Mouse (Mus musculus): Measurements from ENCODE around the gene Glra1. TPM values are rescaled to one million over a fixed set of nuclear protein-coding genes. Genes with fewer than 3 reads are reported as not detected.
"Not testable (repeated sequence)": the region's sequence is repeated elsewhere in the genome, so short reads cannot be mapped to it uniquely, and the experiment has no call there.

The Glra1 gene
- total RNA-seq (2021) = 1 to 10 TPM; 1.6 to 2.0 TPM

DNA sequence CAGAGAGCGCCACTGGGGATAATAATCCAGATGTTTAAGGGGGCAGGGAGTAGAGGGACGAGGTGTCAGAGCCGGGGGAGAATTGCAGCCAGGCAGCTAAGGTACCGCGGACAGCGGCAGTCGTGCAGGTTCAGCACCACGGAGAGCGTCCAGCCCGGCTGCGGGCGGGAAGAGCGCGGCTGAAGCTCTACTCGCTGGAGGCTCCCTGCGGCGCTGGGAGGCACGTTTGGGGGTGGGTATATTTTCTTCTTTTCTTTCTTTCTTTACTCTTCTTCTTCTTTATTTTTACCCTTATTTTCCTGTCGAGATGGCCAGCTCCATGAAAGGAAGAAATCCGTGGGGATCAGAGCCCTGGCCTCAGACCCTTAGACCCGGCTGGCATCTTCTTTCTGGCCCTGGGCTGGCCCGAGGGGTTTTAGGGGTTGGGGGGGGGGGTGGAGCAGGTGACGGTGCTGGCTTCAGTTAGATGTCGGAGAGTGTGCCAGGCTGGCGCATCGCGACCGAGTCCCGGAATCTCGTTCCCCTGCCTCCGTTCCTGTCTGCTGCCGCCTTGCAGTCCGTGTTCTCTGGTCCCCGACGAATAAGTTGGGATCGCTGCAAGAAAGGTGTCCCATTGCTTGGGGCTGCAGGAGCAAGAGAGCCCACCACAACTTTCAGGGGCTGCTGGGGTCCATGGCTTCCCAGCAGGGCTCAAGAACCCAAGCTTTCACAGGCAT lies at the start of gene Glra1:
Glra1 (minus strand) TSS at position 391 of the 716 bp plus-strand sequence.
- intact Hi-C loops (cut with DNase I) = no loop called here
- peak; percentile 4 to 5 for DNase-seq (ENCODE audit: low spot score in 2 of 2)

GRCm38 (mm10) chr11:55636961-55637360 lies 29.0 kb upstream of the Glra1 start:
- DNase-seq (ENCODE audit: low spot score in 2 of 2) = no peak

GRCm38 (mm10) chr11:55633901-55634300 lies 25.9 kb upstream of the Glra1 start:
- intact Hi-C loops (cut with DNase I) = no loop called here
- DNase-seq (ENCODE audit: low spot score in 2 of 2) = peak in 1 of 2 experiments; percentile 1

More at GRCm38 (mm10) chr11:55636961-55637360, 29.0 kb upstream of the Glra1 start:
- intact Hi-C loops (cut with DNase I) = no loop called here

- intact Hi-C loops (cut with DNase I); DNase-seq (ENCODE audit: low spot score in 2 of 2): not testable (repeated sequence)
These were observed 6.6 kb upstream of the Glra1 start for GRCm38 (mm10) chr11:55614631-55615030.

GRCm38 (mm10) chr11:55608524-55608920 lies 524 bp upstream of the Glra1 start:
- DNase-seq (ENCODE audit: low spot score in 2 of 2) = peak in 1 of 2 experiments; percentile 20
- intact Hi-C loops (cut with DNase I) = no loop called here

DNA sequence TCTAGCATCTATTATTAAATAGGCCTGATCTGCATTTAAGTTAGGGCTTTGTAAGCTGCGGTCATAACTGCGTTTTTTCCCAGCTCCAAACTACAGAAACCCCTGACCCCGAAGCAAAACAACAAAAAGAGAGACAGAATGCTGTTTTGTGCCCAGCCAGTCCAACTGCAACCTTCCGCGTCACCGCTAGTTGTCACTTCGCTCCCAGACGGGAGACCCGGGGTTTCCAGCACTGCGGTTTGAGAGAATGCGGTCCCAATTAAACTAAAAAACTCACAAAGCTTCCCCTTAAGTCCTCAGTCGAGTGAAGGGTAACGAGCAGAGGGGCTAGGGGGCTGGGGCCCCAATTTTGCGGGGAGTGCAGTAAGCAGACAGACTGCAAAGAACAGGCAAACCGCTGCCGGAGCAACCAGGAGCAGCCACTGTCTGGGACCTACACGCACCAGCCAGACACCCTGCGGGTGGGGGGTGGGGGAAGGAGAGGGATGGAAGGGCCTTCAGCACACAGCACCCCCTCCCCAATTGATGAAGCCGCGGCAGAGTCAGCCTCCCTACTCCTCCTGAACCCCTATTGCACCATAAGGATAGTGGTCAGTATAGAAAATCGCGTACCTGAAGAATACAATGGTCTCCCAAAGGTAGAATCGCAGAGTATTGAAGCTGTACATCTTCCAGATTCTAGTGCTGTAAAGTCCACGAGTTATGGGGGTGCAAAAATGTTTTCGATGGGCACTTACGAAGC lies 761 bp downstream of the Glra1 start:
- peak; percentile 51 to 54 for DNase-seq (ENCODE audit: low spot score in 2 of 2)
- intact Hi-C loops (cut with DNase I) = no loop called here

- no peak for DNase-seq (ENCODE audit: low spot score in 2 of 2)
- intact Hi-C loops (cut with DNase I) = no loop called here
These were observed 6.4 kb downstream of the Glra1 start for GRCm38 (mm10) chr11:55601447-55602065.

DNA sequence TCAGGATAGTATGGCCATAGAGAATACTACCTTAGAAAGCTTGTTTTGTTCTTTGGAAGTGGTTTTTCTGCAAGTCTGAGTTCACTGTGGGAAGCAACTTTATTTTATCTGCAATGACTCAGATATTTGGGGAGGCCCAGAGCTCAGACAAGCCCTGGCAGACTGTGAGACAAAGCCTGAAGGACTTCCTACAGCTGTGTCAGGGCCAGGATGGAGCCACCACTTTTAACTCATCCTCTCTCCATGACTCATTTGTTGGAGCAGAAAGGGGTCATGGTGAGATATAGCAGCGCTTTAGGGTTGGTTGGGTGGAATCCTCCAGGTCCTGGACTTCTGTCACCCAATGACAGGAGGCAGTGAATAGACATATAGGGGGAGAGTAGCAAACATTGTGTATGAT lies 12.3 kb downstream of the Glra1 start:
- no peak for DNase-seq (ENCODE audit: low spot score in 2 of 2)
- intact Hi-C loops (cut with DNase I) = no loop called here

- DNase-seq (ENCODE audit: low spot score in 2 of 2) = no peak
- intact Hi-C loops (cut with DNase I) = no loop called here
These were observed 13.6 kb downstream of the Glra1 start for GRCm38 (mm10) chr11:55594411-55594810.

GRCm38 (mm10) chr11:55591194-55591593 lies 16.8 kb downstream of the Glra1 start:
- DNase-seq (ENCODE audit: low spot score in 2 of 2) = no peak
- intact Hi-C loops (cut with DNase I) = no loop called here

DNA sequence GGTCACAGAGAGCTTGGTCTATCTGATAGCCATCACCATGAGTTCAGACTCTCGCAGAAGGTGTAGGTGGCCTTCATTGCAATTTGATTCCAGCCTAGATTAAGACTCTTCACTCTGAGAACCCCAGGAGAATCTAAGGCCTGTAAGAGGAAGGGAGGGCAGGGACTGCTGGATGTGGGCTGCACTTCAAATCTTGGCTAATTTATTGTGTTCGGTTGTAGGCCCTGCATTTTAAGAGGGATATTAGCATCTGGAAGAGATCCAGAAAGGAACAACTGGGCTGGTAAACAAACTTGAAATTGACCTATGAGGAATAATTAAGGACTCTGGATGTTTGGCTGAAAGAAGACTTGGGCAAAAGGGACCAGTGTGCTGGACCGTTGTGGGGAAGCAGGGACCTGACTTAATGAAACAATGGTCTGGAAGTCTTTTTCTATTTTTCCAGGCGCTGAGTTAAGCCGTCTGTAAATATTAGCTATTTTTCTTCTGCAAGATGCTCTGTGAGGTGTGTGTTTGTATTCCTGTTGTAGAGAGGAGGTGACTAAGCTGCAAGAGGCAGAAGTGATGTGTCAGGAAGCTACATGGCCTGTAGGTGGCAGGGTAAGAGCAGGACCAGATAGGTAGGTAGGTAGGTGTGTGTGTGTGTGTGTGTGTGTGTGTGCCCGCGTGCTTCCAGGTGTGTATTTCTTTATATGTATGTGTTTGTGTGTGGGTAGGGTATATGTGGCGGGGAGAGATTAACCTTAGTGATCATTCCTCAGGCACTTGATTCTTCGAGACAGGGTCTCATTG lies 18.4 kb downstream of the Glra1 start:
- intact Hi-C loops (cut with DNase I) = no loop called here
- no peak for DNase-seq (ENCODE audit: low spot score in 2 of 2)

GRCm38 (mm10) chr11:55574397-55574796 lies 33.6 kb downstream of the Glra1 start:
- peak; percentile 9 to 64 for DNase-seq (ENCODE audit: low spot score in 2 of 2)
- intact Hi-C loops (cut with DNase I) = loop anchor here (5.0 kb wide), 1 partner anchor 418 kb away; no protein-coding TSS in a partner anchor

- intact Hi-C loops (cut with DNase I) = loop anchor here (5.0 kb wide), 1 partner anchor 421 kb away; no protein-coding TSS in a partner anchor
These were observed 36.9 kb downstream of the Glra1 start for GRCm38 (mm10) chr11:55571144-55571543.

DNA sequence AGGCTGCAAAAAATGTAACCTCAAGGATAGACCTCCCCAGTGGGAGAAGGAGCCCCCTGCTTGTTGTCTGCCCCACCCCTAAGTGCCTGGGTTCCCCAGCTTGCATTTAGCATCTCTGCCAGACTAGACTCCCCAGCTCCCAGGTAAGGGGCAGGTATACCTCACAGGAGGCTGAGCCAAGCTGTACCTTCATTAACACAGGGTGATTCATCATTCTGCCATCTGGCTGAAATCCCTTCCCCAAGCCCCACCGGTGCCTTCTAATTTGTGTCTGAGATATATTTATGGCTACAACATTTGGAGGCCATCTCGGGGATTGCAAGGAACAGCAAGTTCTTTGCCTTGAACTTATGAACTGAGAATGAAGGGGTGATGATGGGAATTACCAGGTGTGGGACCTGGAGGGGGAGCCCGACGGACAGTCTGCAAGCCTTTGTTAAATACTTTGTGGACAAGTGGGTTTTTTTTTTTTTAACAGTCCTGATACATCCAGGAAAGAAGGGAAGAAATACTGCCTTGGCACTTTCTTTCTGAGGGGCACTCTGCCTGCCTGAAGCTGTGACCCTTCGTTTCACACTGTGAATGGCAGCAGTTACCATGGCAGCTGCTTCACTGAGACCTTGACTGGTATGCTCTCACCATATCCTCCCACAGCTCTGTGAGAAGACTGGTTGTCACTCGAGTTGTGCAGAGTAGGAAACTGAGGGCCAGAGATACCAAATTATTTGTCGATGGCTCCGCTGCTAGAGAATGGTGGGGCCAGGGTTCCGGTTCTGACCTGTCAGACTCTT lies 41.5 kb downstream of the Glra1 start:
- DNase-seq (ENCODE audit: low spot score in 2 of 2) = no peak

More at GRCm38 (mm10) chr11:55571144-55571543, 36.9 kb downstream of the Glra1 start:
- DNase-seq (ENCODE audit: low spot score in 2 of 2) = peak; percentile 26 to 31

DNA sequence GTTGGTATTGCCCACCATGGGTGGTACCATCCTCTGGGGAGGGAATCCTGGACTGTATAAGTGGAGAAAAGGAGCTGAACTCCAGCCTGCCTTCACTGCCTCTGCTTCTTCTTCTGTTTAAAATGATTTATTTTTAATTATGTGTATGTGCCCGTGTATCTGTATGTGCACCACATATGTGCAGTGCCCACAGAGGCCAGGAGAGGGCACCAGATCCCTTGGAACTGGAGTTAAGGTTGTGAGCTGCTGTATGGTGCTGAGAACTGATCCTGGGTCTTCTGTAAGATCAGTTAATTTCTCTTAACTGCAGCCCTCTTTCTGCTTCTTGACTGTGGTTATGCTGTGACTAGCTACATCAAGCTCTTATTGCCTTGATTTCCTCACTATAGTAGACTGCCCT lies 62.3 kb downstream of the Glra1 start:
- intact Hi-C loops (cut with DNase I) = no loop called here
- DNase-seq (ENCODE audit: low spot score in 2 of 2) = no peak

More for the DNA sequence above, 41.5 kb downstream of the Glra1 start:
- intact Hi-C loops (cut with DNase I) = no loop called here

DNA sequence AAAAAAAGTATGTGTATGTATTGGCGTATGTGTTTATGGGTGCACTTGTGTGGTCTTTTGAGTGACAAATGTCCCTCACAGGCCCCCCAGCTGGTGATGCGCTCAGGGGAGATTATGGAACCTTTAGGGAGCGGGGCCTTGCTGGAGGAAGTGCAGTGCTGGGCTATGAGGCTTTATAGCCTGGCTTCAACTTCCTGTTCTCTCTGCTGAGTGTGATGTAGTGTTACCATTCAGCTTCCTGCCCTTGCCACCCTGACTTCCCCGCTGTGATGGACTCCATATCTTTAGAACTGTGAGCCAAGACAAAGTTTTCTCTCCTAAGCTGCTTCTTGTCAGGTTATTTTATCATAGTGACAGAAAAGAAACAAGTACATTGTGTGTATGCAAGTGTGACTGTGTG lies 65.3 kb downstream of the Glra1 start:
- no peak for DNase-seq (ENCODE audit: low spot score in 2 of 2)
- intact Hi-C loops (cut with DNase I) = no loop called here

DNA sequence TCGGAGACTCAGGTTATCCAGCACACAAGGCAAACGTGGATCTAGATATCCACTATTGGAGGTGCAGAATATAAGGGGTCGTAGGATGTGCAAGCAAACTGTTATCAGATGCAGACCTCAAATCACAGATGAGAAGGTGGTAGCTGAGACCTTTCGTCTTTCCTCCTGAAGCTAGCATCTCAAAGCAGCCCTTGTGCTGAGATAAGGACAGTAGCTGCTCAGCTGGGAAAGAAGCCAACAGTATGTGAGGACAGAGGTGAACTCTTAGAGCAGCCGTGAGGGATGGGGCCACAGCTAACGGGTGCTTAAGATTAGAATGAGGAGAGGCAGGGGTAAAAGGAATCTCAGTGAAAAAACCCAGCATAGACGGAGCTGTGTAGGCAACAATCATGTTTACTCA lies 65.9 kb downstream of the Glra1 start:
- no peak for DNase-seq (ENCODE audit: low spot score in 2 of 2)
- intact Hi-C loops (cut with DNase I) = no loop called here

GRCm38 (mm10) chr11:55534766-55535165 lies 73.2 kb downstream of the Glra1 start:
- DNase-seq (ENCODE audit: low spot score in 2 of 2) = no peak
- intact Hi-C loops (cut with DNase I) = no loop called here

- intact Hi-C loops (cut with DNase I) = no loop called here
- DNase-seq (ENCODE audit: low spot score in 2 of 2) = peak; percentile 79 to 88
These were observed 74.6 kb downstream of the Glra1 start for GRCm38 (mm10) chr11:55533378-55533777.

All from left cerebral cortex, postnatal 25 days (tissue).